Comparison of ENCODE assay signal across 9 mouse cellular contexts in the genomic region with DNA sequence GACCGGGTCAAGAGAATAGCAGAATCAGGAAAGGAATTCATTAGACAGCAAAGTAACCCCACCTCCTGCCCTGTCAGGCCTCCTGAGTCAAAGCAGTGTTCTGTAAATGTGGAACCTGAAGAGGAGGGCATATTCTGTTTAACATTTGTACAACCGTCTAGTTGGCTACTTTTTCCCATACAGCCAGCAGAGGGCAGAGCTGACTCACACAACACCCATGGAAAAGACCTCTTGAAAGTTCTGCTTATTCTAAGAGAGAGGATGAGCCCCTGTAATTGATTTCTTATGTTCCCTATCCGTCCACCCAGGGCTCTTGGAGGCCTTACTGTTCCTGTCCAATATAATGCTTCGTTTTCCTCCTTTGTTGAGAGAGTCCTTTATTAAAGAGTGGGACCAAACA. TPM values are rescaled to one million over a fixed set of nuclear protein-coding genes. Genes with fewer than 3 reads are reported as not detected.
A peak's percentile ranks its signal among the peaks of the same experiment; 100 is the strongest.
DNase-seq lines count a peak whose midpoint lies in the region; ATAC-seq and TF ChIP-seq lines count a peak whose summit lies in the region.
"Had no signal": no experiment of that assay in that cellular context is flagged by ENCODE, and none has a peak within 500 bp of the region (broad histone marks: within the 10 kb centered on the region; RNA-seq: fewer than 3 reads in every experiment).

No protein-coding gene starts in this region.

- H3K36me3 ChIP-seq in midbrain, embryonic 11.5 days (ENCODE audit: control insufficient read depth, insufficient read depth, low read length): no peaks in the 10 kb centered on the region

- no peak overlapping the region for H3K9ac ChIP-seq in midbrain, embryonic 11.5 days (ENCODE audit: low read length)

- H3K9me3 ChIP-seq in midbrain, embryonic 11.5 days (ENCODE audit: control insufficient read depth, low read length): no peaks in the 10 kb centered on the region

- TF ChIP-seq CTCF in cerebellum, adult 2 months (IDR thresholded peaks at IDR 0.05; ENCODE audit: borderline replicate concordance, insufficient read depth, low read depth, low read length): no peak

- no peaks in the 10 kb centered on the region for H3K27me3 ChIP-seq in midbrain, embryonic 11.5 days (ENCODE audit: control insufficient read depth, insufficient read depth, low read length)
- no peaks in the 10 kb centered on the region; the same call in 1 of the 2 replicates for H3K27me3 ChIP-seq in cerebellum, adult 2 months (ENCODE audit: control insufficient read depth, insufficient read depth, low read length)

- H3K4me2 ChIP-seq in midbrain, embryonic 11.5 days: no peak overlapping the region

- DNase-seq in cerebellum, postnatal 14 days: peak; percentile 22 to 35
- DNase-seq in cerebellum, adult 8-10 months: no peak
- DNase-seq in 416B (ENCODE audit: low read depth): peak; percentile 44
- peak; percentile 41 for DNase-seq in embryo, embryonic 9.5 days (ENCODE audit: extremely low spot score)
- DNase-seq in kidney, postnatal 14 days: peak; percentile 27
- peak; percentile 87 for DNase-seq in midbrain, embryonic 11.5 days (ENCODE audit: low spot score, missing footprints)
- DNase-seq in ovary, adult 18-20 months (ENCODE audit: low spot score): no peak
- no peak for DNase-seq in cerebellum, adult 2 months

- no peak overlapping the region for H3K4me3 ChIP-seq in midbrain, embryonic 11.5 days (ENCODE audit: low read depth, low read length)
- no peak overlapping the region for H3K4me3 ChIP-seq in cerebellum, adult 2 months (replicated peaks; ENCODE audit: insufficient read depth, low read depth, low read length)

- H3K27ac ChIP-seq in midbrain, embryonic 11.5 days (ENCODE audit: low read depth, low read length): no peak overlapping the region
- no peak overlapping the region for H3K27ac ChIP-seq in cerebellum, adult 2 months (ENCODE audit: insufficient read depth, low read length)

- 24% methylated on average over 4 of the region's 4 CpGs for WGBS in midbrain, embryonic 11.5 days
- 24% methylated on average over 4 of the region's 4 CpGs for WGBS in cerebellum, adult 2 months

- 0 out of 2 replicates have a peak, but pooled peaks have one; percentile 30 for ATAC-seq in midbrain, embryonic 11.5 days (ENCODE audit: low FRiP score)

- H3K4me1 ChIP-seq in midbrain, embryonic 11.5 days (ENCODE audit: control insufficient read depth, insufficient read depth, low read length): no peaks in the 10 kb centered on the region
- H3K4me1 ChIP-seq in cerebellum, adult 2 months (ENCODE audit: control insufficient read depth, insufficient read depth, low read length): no peaks in the 10 kb centered on the region

- no peak for TF ChIP-seq POLR2A in cerebellum, adult 2 months (IDR thresholded peaks at IDR 0.05; ENCODE audit: borderline replicate concordance, insufficient read depth, low read length)

RNA-seq across cellular contexts. Expression of gene Sftpa1, which starts 3.6 kb away (rescaled TPM):
- not detected in 2 replicates for polyA plus RNA-seq in midbrain, embryonic 11.5 days (2014; fragmentation: Nextera tagmentation; extraction: Ambion mirVana)
- polyA plus RNA-seq in cerebellum, adult 2 months (2012; rRNA removed): not detected in 2 replicates

RNA-seq across cellular contexts. Expression of gene Mat1a, which starts 23.2 kb away (rescaled TPM):
- not detected in 2 replicates for polyA plus RNA-seq in midbrain, embryonic 11.5 days (2014; fragmentation: Nextera tagmentation; extraction: Ambion mirVana)
- polyA plus RNA-seq in cerebellum, adult 2 months (2012; rRNA removed): not detected in 2 replicates

RNA-seq across cellular contexts. Expression of gene Mbl1, which starts 23.3 kb away (rescaled TPM):
- polyA plus RNA-seq in midbrain, embryonic 11.5 days (2014; fragmentation: Nextera tagmentation; extraction: Ambion mirVana): not detected in 2 replicates
- not detected in 2 replicates for polyA plus RNA-seq in cerebellum, adult 2 months (2012; rRNA removed)

RNA-seq across cellular contexts. Expression of gene Dydc1, which starts 55.3 kb away (rescaled TPM):
- not detected in 2 replicates for polyA plus RNA-seq in midbrain, embryonic 11.5 days (2014; fragmentation: Nextera tagmentation; extraction: Ambion mirVana)
- polyA plus RNA-seq in cerebellum, adult 2 months (2012; rRNA removed): not detected in 2 replicates
- polyA plus RNA-seq: liver, embryonic 16.5 days had no signal

RNA-seq across cellular contexts. Expression of gene Sftpd, which starts 57.0 kb away (rescaled TPM):
- polyA plus RNA-seq in midbrain, embryonic 11.5 days (2014; fragmentation: Nextera tagmentation; extraction: Ambion mirVana): not detected in 2 replicates
- not detected in 2 replicates for polyA plus RNA-seq in cerebellum, adult 2 months (2012; rRNA removed)

Comparison
In these comparisons a context has a peak if more than half of its experiments do, and no peak if none do; other contexts are left out.
1. DNase-seq: peak in cerebellum, postnatal 14 days (2 of 2), 416B (single experiment), embryo, embryonic 9.5 days (single experiment), kidney, postnatal 14 days (single experiment) and midbrain, embryonic 11.5 days (single experiment); none in cerebellum, adult 8-10 months (single experiment), ovary, adult 18-20 months (single experiment) and cerebellum, adult 2 months (0 of 2).